Mouse (Mus musculus): Measurements from ENCODE around the gene Rhot2. TPM values are rescaled to one million over a fixed set of nuclear protein-coding genes. Genes with fewer than 3 reads are reported as not detected.

Rhot2 gene
- polyA plus RNA-seq, 1 experiment, result 206 TPM

GRCm38 (mm10) chr17:25827546-25828222 lies 17.0 kb downstream of the Rhot2 start:
- H3K36me3 ChIP-seq (ENCODE audit: control insufficient read depth, insufficient read depth, low read length), result peaks cover 4% of the 10 kb centered on the region; the same call in 1 of the 2 replicates
- no peak overlapping the region for H3K4me3 ChIP-seq (ENCODE audit: control insufficient read depth, insufficient read depth, low read length)
- peaks cover 43% of the 10 kb centered on the region for H3K4me1 ChIP-seq (replicated peaks; ENCODE audit: control insufficient read depth, insufficient read depth, low read length)
- no peaks in the 10 kb centered on the region for H3K27me3 ChIP-seq (ENCODE audit: control insufficient read depth, insufficient read depth, low read length)
- no peak for DNase-seq
- TF ChIP-seq POLR2A (IDR thresholded peaks at IDR 0.05; ENCODE audit: control insufficient read depth, extremely low read depth, insufficient read depth, low read length, poor library complexity) (no peak), CTCF (IDR thresholded peaks at IDR 0.05; ENCODE audit: borderline replicate concordance, control insufficient read depth, extremely low read depth, insufficient read depth, low read length, poor library complexity) (no peak)
- no peak overlapping the region for H3K27ac ChIP-seq (ENCODE audit: control insufficient read depth, insufficient read depth, low read length)
- 95% methylated on average over 22 of the region's 22 CpGs for whole genome bisulfite sequencing

GRCm38 (mm10) chr17:25827011-25827410 lies 17.6 kb downstream of the Rhot2 start:
- no peak overlapping the region for H3K4me3 ChIP-seq (ENCODE audit: control insufficient read depth, insufficient read depth, low read length)
- no peaks in the 10 kb centered on the region for H3K27me3 ChIP-seq (ENCODE audit: control insufficient read depth, insufficient read depth, low read length)
- peaks cover 40% of the 10 kb centered on the region for H3K4me1 ChIP-seq (replicated peaks; ENCODE audit: control insufficient read depth, insufficient read depth, low read length)
- no peak for DNase-seq
- no peak overlapping the region for H3K27ac ChIP-seq (ENCODE audit: control insufficient read depth, insufficient read depth, low read length)
- H3K36me3 ChIP-seq (ENCODE audit: control insufficient read depth, insufficient read depth, low read length), result peaks cover 4% of the 10 kb centered on the region; the same call in 1 of the 2 replicates
- WGBS, result 97% methylated on average over 13 of the region's 13 CpGs
- TF ChIP-seq CTCF (IDR thresholded peaks at IDR 0.05; ENCODE audit: borderline replicate concordance, control insufficient read depth, extremely low read depth, insufficient read depth, low read length, poor library complexity) (no peak), POLR2A (IDR thresholded peaks at IDR 0.05; ENCODE audit: control insufficient read depth, extremely low read depth, insufficient read depth, low read length, poor library complexity) (no peak)

DNA sequence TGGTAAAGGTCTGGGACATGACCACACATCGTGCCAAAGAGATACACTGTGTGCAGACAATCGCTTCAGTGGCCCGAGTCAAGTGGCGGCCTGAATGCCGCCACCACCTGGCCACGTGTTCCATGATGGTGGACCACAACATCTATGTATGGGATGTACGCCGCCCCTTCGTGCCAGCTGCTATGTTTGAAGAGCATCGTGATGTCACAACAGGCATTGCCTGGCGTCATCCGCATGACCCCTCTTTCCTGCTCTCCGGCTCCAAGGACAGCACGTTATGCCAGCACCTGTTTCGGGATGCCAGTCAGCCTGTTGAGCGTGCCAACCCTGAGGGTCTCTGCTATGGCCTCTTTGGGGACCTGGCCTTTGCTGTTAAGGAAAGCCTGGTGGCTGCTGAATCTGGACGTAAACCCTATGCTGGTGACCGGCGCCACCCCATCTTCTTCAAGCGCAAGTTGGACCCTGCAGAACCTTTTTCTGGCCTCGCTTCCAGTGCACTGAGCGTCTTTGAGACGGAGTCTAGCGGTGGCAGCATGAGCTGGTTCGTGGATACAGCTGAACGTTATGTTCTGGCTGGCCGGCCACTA lies 18.6 kb downstream of the Rhot2 start:
- TF ChIP-seq CTCF (IDR thresholded peaks at IDR 0.05; ENCODE audit: borderline replicate concordance, control insufficient read depth, extremely low read depth, insufficient read depth, low read length, poor library complexity), result no peak
- TF ChIP-seq POLR2A (IDR thresholded peaks at IDR 0.05; ENCODE audit: control insufficient read depth, extremely low read depth, insufficient read depth, low read length, poor library complexity), result no peak
- 98% methylated on average over 27 of the region's 27 CpGs for WGBS
- peaks cover 31% of the 10 kb centered on the region for H3K4me1 ChIP-seq (replicated peaks; ENCODE audit: control insufficient read depth, insufficient read depth, low read length)
- no peaks in the 10 kb centered on the region; the same call in 1 of the 2 replicates for H3K27me3 ChIP-seq (ENCODE audit: control insufficient read depth, insufficient read depth, low read length)
- no peak overlapping the region for H3K27ac ChIP-seq (ENCODE audit: control insufficient read depth, insufficient read depth, low read length)
- peaks cover 4% of the 10 kb centered on the region; the same call in 1 of the 2 replicates for H3K36me3 ChIP-seq (ENCODE audit: control insufficient read depth, insufficient read depth, low read length)
- no peak for DNase-seq
- no peak overlapping the region for H3K4me3 ChIP-seq (ENCODE audit: control insufficient read depth, insufficient read depth, low read length)

DNA sequence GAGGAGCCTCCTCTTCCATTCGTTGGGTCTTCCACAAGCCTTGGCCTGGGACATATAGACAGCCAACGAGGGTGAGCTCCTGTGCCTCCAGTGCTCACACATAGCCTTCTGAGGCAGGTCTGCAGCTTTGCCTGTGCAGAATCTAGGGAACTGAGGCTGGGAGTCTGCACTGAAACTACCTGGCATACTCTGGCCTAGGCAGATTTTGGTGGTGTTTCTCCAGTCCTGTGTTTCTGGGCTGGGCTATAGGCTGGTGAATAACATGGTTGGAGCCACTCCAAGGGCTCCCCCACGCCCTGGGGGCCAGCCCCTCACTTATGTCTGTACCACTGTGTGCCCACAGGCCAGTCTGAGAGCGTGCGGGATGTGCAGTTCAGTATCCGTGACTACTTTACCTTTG lies 19.3 kb downstream of the Rhot2 start:
- H3K27me3 ChIP-seq (ENCODE audit: control insufficient read depth, insufficient read depth, low read length), result no peaks in the 10 kb centered on the region; the same call in 1 of the 2 replicates
- TF ChIP-seq POLR2A (IDR thresholded peaks at IDR 0.05; ENCODE audit: control insufficient read depth, extremely low read depth, insufficient read depth, low read length, poor library complexity) (no peak), CTCF (IDR thresholded peaks at IDR 0.05; ENCODE audit: borderline replicate concordance, control insufficient read depth, extremely low read depth, insufficient read depth, low read length, poor library complexity) (no peak)
- H3K27ac ChIP-seq (ENCODE audit: control insufficient read depth, insufficient read depth, low read length), result no peak overlapping the region
- H3K4me3 ChIP-seq (ENCODE audit: control insufficient read depth, insufficient read depth, low read length), result no peak overlapping the region
- peaks cover 31% of the 10 kb centered on the region for H3K4me1 ChIP-seq (replicated peaks; ENCODE audit: control insufficient read depth, insufficient read depth, low read length)
- 97% methylated on average over 6 of the region's 6 CpGs for WGBS
- no peaks in the 10 kb centered on the region for H3K36me3 ChIP-seq (ENCODE audit: control insufficient read depth, insufficient read depth, low read length)
- DNase-seq, result no peak

GRCm38 (mm10) chr17:25824362-25825142 lies 20.1 kb downstream of the Rhot2 start:
- no peaks in the 10 kb centered on the region for H3K36me3 ChIP-seq (ENCODE audit: control insufficient read depth, insufficient read depth, low read length)
- DNase-seq, result no peak
- H3K4me1 ChIP-seq (replicated peaks; ENCODE audit: control insufficient read depth, insufficient read depth, low read length), result peaks cover 28% of the 10 kb centered on the region
- H3K4me3 ChIP-seq (ENCODE audit: control insufficient read depth, insufficient read depth, low read length), result peak overlapping the region; percentile 96
- peaks cover 3% of the 10 kb centered on the region; the same call in 1 of the 2 replicates for H3K27me3 ChIP-seq (ENCODE audit: control insufficient read depth, insufficient read depth, low read length)
- WGBS, result 82% methylated on average over 17 of the region's 17 CpGs
- H3K27ac ChIP-seq (ENCODE audit: control insufficient read depth, insufficient read depth, low read length), result no peak overlapping the region
- TF ChIP-seq POLR2A (IDR thresholded peaks at IDR 0.05; ENCODE audit: control insufficient read depth, extremely low read depth, insufficient read depth, low read length, poor library complexity) (no peak), CTCF (IDR thresholded peaks at IDR 0.05; ENCODE audit: borderline replicate concordance, control insufficient read depth, extremely low read depth, insufficient read depth, low read length, poor library complexity) (no peak)

GRCm38 (mm10) chr17:25823452-25823851 lies 21.2 kb downstream of the Rhot2 start, which contains the start of gene Wdr24:
Gene Wdr24 (plus strand): TSS chr17:25823627.
- peak within 1 kb of the TSS; percentile 50; the same call in 1 of the 2 replicates for H3K27ac ChIP-seq (ENCODE audit: control insufficient read depth, insufficient read depth, low read length)
- peak; percentile 80 for DNase-seq
- H3K4me3 ChIP-seq (ENCODE audit: control insufficient read depth, insufficient read depth, low read length), result peak within 1 kb of the TSS; percentile 96
- TF ChIP-seq CTCF (IDR thresholded peaks at IDR 0.05; ENCODE audit: borderline replicate concordance, control insufficient read depth, extremely low read depth, insufficient read depth, low read length, poor library complexity) (no peak), POLR2A (IDR thresholded peaks at IDR 0.05; ENCODE audit: control insufficient read depth, extremely low read depth, insufficient read depth, low read length, poor library complexity) (no peak; the same call in 1 of the 2 replicates)
- H3K36me3 ChIP-seq (ENCODE audit: control insufficient read depth, insufficient read depth, low read length), result no peaks in the 10 kb centered on the region
- peaks cover 9% of the 10 kb centered on the region; the same call in 1 of the 2 replicates for H3K27me3 ChIP-seq (ENCODE audit: control insufficient read depth, insufficient read depth, low read length)
- under 1% methylated on average over 18 of the region's 18 CpGs for WGBS
- peaks cover 20% of the 10 kb centered on the region for H3K4me1 ChIP-seq (replicated peaks; ENCODE audit: control insufficient read depth, insufficient read depth, low read length)
